Mouse (Mus musculus) left cerebral cortex, postnatal 4 days (tissue): ENCODE results near the gene Col24a1. TPM values are rescaled to one million over a fixed set of nuclear protein-coding genes. Genes with fewer than 3 reads are reported as not detected.
"Not testable (repeated sequence)": the region's sequence is repeated elsewhere in the genome, so short reads cannot be mapped to it uniquely, and the experiment has no call there.

ENCODE experiments used
- DNase-seq: peaks from one replicate; pipeline ENCODE4 v3.0.0-alpha.2; 2022
- intact Hi-C: fragments of 180-260 bp; cut with DNase I; formaldehyde crosslinking; loops from one replicate; pipeline ENCODE4 v1.15.1; 2025
- total RNA-seq, 2 experiments: library from RNA; stranded (reverse); gene quantifications; 2 replicates each; pipeline ENCODE4 v1.2.3; 2021

Col24a1 gene
- total RNA-seq, 2 experiments from 2014 or later, result 3.0 to 3.4 TPM

DNA sequence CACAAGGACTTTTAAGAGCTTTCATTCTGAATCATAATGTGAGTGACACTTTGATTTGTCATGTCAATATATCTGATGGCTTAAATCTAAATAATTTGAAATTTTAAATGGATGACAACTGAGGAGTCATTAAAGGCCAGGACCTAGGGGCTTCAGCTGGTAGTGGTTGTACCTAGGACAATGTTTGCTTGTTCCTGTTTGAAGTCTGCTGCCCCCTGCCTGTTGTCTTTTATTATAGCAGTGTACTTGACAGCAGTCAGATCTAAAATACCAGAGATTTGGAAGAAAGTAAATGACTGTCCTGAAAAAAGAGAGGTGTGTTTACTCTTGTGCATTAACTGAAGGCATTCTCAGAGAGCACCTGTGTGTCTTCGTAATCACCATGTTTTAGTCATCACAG lies 150.0 kb downstream of the Col24a1 start:
- intact Hi-C loops, result no loop called here
- peak; percentile 30 for DNase-seq

DNA sequence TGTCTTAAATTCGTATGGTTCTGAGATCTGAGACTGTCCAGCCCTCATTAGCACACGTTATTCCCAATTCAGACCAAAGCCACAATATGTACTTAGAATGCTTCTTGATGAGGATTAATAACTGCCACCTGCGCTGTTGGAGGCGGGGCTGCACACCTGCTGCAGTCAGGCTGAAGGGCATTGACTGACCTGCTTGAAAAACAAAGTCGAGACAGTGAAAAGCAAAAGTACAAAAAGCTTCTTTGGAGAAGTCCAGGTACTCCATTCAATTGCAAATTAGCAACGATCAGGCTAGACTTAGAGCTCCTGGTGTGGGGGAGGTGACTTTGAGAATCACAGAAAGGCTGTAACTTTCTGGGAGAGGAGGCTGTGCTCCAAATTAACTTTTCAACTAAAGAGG lies 150.9 kb downstream of the Col24a1 start:
- DNase-seq, intact Hi-C loops: not testable (repeated sequence)

DNA sequence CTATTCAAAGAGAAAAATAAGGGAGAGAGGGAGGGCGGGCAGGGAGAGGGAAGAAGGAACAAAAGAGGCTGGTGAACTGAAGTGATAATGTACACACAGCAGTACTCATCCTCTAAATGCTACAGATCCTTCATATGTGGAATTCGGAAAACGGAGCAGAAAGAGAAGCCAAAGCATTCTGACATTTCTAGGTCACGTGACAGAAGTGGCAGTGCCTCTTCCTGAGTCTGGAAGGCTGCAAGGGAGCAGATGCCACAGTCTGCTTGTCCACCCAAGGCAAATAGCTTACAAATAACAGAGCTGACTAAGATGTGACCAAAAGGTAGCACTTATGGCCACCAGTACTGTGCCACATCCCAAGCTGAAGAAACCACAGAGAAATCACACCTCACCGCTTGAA lies 164.8 kb downstream of the Col24a1 start:
- no peak for DNase-seq
- intact Hi-C loops, result no loop called here

DNA sequence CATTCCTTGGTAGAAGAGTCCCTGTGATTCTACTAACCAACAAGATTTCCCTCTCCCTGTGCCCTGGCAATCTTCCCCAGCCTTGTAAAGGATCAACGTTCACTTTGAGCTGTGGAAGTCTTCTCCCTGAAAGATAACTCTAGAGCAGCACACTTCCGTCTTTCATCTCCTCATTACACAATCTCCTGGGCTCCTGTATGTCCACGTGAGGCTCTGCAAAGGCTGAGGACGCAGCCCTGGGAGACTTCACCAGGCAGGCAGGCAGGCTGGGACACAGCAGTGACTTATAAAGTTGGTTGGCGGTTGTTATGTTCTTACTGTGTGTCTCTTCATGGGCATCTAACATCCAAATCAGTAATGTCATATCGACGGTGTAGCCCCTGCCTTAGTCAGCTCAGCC lies 170.1 kb downstream of the Col24a1 start:
- intact Hi-C loops, result no loop called here
- DNase-seq, result no peak

DNA sequence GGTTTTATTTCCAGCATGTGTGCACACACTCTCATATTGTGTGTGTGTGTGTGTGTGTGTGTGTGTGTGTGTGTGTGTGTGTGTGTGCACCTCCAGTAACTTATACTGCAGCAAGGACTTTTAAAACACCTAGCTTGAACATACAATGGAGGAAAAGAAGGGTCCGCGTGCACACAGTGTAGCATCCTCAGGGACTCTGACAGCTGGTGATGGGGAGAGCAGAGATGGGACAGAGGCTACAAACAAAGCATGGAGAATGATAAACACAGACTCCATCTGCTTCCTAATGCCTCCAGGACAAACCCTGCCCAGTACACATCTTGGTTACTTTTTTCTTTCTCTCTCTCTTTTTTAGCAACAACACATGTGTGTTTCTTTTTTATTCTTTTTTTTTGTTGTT lies 171.5 kb downstream of the Col24a1 start:
- DNase-seq, result no peak
- intact Hi-C loops, result no loop called here

DNA sequence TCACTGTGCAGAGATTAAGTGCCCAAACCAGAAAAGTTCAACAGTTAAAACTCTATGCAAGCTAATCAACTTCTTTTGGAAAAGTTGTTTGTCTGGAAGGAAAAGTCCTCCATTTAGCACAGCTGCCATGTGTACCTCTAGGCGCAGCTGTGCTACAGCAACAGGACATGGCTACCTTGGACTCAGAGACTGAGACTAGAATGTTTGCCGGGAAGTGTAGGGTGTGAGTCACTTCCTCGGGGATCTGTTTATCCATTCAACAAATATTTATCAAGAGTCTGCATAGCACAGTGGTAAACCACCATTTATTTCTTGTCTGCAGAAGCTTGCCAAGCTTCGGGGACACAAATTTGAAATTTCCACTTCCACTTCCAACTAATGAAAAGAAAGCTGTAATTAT lies 178.8 kb downstream of the Col24a1 start:
- intact Hi-C loops, result no loop called here
- no peak for DNase-seq

DNA sequence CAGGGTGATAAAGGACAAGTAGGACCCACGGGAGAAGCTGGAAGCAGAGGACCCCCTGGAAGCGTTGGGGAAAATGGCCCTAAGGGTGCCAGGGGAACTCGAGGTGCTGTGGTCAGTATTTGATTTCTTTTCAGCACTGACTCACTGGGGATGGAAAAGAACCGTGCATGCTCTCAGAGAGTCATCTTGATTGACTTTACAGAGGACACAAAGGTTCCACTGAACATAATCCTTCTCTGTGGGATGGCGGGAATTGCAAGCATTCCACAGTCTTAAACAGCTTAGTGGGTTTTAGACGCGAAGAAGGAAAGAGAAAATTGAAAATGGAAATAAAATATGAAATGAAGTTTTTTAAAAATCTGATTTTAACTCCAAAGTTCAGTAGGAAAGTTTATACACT lies 181.9 kb downstream of the Col24a1 start:
- intact Hi-C loops, result no loop called here
- DNase-seq, result no peak

DNA sequence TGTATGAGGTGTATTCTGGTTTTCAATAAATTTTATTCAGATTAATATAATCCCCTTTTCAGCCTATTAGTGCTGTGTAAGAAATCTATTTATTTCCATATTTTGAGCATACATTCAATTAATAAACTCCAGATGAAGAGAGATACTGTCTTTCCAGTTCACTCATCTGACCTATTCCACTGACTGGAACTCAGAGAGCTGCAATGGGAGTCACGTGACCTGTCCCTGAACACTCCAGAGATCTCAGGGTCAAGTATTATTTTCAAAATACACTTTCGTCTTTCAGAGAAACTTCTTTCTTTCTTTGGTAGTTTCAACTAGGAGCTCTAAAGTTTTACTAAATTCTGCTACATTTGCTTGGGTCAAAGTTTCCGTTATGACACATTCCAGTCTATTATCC lies 184.4 kb downstream of the Col24a1 start:
- intact Hi-C loops, result no loop called here
- no peak for DNase-seq

DNA sequence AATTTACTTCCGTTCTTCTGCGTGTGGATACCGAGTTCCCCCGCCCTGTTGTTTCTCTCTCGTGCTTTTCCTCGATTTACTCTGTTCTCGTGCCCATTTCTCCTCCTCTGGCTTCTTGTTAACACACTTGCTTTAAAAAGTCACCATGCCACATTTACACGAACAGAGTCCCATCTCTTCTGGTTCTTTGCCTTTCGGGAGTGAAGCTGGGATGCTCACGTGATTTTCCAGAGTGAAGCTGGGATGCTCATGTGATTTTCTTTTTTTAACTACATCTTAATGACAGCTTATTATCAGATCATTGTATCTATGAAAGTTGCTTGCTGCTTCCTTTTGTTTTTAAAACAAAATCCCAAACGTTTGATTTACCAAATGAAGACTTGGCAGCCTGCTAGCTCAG lies 184.8 kb downstream of the Col24a1 start:
- intact Hi-C loops, result no loop called here
- DNase-seq, result no peak

DNA sequence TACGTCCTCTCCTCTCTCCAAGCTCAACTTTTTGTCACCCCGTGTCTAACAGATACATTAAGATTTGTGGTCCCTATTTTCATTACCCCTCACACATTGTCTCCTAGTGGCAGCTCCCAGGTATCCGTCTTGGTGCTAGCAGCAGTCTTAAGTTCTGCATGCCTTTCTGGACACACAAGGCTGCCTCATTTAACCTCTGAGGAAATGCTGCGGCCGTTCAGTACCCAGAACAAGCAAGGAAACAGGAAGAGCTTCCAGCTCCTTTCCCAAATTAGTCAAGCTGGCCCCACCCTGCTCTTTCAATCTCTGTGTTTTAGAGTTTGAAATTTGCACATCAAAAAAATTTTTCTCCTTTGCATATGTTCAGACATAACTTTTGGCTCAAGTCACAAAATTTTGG lies 186.2 kb downstream of the Col24a1 start:
- intact Hi-C loops, result no loop called here
- DNase-seq, result no peak

DNA sequence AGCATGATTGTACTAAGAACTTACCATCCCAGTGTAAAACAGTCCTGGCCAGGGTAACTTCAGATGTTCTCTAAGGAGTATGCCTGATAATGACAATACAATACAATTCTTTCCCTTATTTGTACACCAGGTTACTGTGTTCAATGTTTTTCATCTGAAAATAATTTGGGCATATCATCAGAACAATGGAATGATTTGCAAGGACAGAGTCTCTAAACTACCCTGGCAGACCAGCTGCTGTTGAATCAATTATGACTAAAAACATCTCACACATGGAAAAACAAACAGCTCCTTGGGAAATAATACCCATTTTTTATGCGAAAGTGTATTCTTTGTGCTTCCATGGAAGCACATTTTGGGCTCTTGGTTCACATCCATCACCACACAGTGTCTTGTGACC lies 198.0 kb downstream of the Col24a1 start:
- intact Hi-C loops, result no loop called here
- DNase-seq, result no peak

DNA sequence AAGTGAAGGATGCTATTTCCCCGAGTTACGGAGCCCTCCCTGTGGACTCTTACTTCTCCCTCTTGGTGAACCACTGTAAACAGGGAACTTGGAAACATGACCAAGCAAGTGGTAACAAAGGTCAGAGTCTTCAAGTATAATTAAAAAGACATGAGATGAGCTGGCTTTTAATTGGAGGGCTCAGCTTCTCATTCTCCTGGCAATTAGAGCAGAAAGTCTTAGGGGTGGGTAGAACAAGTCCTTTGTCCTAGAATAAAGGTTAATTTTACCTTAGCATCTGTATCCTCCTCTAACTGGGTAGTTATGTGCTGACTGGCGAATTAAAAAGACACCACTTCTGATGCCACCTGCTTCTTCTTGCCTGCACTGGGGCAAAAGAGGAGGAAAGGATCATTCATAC lies 199.1 kb downstream of the Col24a1 start:
- DNase-seq, result no peak
- intact Hi-C loops, result no loop called here

DNA sequence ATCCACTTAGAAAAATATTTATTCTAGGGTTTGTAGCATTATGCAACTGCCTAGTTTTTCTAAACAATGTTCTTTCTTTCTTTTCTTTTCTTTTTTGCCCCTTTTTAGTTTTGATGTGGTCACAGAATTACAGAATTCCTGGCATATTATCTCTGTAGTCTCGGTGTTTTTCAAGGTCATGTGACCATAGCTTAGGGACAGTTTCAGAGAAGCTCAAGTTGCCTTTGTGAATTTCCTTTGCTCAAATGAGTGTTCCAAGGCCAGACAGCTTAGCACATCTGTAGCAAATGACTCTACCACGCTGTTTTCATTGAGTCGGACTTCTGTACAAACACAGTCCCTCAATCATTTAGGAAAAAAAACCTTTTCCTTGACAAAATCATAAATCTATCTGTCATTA lies 205.9 kb downstream of the Col24a1 start:
- DNase-seq, result no peak

DNA sequence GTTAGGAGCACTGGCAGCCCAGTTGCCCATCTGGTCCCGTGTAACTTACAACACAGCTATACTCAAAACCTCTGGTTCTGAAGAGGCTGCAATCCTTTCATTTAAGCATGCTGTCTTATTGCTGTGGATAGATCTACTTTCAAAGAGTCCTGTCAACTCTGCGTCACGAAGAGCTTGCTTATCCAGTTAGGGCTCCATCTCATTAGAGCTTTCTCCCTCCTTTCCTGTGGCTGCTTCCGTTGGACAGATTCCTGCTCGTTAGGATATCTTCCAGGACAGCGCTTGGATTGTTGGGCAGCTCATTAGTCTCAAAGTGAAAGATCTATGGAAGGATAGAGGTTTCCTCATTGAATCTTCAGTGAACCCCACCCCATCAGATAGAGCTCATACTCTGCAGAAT lies 206.6 kb downstream of the Col24a1 start:
- DNase-seq, result no peak
- intact Hi-C loops, result no loop called here

More for the DNA sequence above, 205.9 kb downstream of the Col24a1 start:
- intact Hi-C loops, result no loop called here

DNA sequence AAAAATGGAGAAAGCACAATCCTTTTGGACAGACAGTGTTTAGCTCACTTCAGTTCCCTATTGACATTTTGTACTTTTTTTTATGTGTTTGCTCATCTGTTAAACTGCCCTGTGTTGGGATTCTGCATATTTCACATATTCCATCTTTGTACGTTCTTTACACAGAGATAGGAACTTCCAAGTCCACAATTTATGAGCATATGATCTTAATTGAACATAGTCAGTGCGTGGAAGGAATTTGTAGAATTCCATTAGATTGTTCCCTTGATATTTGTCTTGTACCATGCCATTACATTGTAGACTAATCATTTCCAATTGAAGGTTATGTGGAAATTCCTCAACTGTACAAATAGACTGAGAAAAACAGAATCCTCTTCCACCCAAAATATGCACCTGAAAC lies 212.6 kb downstream of the Col24a1 start:
- intact Hi-C loops, result no loop called here
- no peak for DNase-seq

DNA sequence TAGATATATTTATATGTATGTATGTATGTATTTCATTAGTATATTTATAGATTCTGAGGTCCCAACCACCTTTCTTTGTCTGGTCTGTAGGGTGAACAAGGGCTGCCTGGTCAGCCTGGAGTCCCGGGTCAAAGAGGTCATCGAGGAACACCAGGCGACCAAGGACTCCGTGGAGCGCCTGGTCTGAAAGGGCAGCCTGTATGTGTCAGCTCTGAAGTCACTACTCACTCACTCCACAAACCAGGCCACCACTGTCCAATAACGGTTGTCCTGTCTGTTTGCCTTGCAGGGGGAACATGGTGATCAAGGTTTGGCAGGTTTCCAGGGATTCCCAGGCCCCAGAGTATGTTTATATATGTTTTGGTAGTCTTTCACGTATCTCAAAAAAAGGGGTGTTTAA lies 216.3 kb downstream of the Col24a1 start:
- DNase-seq, result no peak
- intact Hi-C loops, result no loop called here

DNA sequence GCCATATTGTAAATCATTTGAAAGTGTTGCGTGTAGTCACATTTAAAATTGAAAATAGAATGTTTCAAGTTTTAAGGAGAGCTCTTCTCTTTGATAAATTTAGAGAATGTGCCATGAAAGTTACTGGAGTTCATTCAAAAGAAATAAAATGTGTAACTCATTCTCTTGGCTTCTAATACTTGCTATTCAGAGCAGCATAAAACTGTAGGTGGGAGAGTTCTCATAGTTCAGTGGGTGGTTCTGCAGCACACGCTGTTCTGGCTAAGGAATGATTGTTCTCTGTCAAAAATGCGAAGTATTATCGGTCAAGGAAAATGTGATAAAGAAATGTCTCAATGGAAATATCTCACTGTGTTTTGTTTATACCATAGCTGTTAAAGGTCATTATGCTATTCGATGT lies 221.9 kb downstream of the Col24a1 start:
- intact Hi-C loops, result no loop called here
- DNase-seq, result no peak

DNA sequence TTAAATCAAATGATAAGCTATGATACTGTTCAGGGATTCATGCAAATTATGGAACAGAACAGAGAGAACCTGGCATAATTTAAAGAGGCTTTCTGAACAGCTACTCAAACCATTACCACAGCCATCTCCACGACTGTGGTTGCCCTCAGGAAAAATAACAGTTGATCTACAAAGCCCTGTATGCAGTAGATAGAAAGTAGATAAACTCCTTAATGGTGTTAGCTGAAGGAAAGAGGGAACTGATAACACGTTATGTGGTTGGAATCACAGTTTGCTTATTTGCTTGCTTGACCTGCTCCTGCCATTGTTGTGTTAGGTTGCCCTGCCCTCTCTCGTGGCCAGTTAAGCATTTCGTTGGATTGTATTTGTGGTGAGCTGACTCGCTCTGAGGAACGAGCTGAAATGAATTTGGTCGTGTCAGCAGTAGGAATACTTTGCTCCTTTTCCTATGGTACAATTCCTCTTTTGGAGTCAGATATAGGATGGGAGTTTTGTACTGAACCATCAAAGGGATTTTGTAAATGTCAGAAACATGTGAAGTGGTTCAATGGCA lies 229.3 kb downstream of the Col24a1 start:
- intact Hi-C loops, result no loop called here
- DNase-seq, result no peak

DNA sequence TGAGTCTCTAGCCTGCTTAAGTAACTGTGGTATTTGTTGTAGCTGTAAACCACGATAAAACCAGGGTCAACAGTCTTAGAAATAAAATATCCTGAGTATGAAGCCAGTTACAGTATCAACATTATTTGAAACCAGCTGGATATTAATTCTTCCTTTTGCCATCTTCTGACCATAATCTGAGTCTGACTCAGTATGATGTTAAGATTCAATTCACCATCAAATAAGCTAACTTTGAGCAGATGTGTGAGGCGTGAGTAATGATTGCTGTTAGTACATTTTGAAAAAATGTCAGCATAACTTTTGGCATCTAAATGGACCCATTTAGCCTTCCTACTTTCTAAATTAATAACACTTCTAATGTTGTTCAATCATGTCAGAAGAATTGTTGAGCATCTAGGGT lies 230.0 kb downstream of the Col24a1 start:
- intact Hi-C loops, result no loop called here
- DNase-seq, result no peak

DNA sequence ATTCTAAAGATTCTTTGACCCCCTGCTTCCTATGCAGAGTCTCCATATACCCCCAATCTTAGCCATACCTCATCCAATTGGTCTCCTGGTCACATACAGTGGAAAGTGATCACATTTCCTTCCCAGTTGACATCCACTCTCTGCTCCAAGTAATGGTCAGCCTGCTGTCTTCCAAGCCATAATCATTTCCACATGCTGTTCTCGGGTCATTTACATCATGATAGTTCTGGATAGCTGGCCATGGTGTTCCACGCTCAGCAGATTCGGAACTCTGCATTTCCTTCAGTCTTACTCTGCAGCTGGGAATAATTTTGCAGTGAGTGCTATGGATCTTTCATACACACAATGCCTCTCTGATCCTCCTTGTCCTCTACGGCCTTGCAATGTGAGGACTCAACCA lies 233.0 kb downstream of the Col24a1 start:
- intact Hi-C loops, result no loop called here

DNA sequence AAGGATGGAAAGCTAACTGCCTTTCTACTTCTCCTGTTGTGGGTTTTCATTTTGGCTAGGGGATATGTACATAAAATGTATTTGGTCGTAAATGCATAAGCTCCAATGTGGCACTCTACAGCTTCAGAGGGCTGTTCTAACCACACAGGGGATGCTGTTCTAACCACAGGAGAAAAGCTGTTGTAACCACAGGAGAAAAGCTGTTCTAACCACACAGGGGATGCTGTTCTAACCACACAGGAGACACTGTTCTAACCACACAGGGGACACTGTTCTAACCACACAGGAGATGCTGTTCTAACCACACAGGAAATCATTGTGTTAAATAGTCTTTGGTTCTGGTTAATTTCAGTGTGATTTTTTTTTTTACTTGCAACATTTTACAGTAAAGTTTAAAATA lies 245.6 kb downstream of the Col24a1 start:
- DNase-seq, result no peak
- intact Hi-C loops, result no loop called here

More for the DNA sequence above, 233.0 kb downstream of the Col24a1 start:
- no peak for DNase-seq

DNA sequence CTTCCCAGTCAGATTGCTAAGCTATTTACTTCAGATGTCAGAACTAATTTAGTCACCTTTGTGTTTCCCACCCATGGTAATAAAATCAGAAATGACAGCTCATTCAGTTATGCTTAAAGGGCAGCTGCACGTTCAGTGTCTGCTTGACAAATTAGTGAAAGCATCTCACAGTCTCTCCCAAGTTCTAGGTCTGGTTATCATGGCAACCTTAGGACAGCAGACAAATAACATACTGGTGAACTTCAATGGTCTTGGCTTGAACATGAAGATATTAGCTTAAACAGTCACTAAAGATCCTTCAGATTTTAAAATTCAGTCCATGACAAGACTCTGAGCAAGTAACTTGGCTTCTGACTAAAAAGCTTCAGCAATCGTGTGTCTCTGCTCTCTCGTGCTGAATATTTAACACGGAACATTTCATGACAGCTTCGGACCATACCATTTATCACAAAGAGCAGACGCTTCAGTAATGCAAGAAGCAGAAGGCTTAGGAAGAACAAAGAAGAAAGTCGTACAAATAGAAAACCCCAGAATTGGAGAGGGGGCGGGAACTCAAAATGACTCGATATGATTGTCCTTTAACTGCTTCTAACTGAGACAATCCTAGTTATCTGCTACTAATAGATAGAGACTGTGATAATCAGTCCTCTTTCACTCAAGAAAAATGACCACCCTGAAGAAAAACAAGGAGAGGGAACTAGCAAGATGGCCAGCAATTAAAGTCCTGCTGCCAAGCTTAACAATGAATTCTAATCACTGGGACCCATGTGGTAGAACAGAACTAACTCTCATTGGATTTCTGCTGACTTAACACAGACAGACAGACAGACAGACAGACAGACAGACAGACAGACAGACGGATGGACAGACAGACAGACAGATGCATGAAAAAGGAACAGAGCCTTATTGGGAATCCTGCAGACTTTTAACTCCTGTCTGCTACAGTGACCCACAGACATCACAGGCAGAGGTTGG lies 256.5 kb downstream of the Col24a1 start:
- DNase-seq, result no peak
- intact Hi-C loops, result no loop called here
